Mouse (Mus musculus) midbrain, embryonic 16.5 days (tissue): ENCODE data around the gene Ube2d3. TPM values are rescaled to one million over a fixed set of nuclear protein-coding genes. Genes with fewer than 3 reads are reported as not detected.
A peak's percentile ranks its signal among the peaks of the same experiment; 100 is the strongest.
"Not testable (repeated sequence)": the region's sequence is repeated elsewhere in the genome, so short reads cannot be mapped to it uniquely, and the experiment has no call there.

Experiments used
- ATAC-seq: fragments of 200-750 bp; cut with Nextera tagmentation; 2 replicates; pipeline ENCODE4 v1.8.0; 2017; ENCODE audit warnings: moderate TSS enrichment
- H3K27ac ChIP-seq: fragments of 300-500 bp; sonication (generic); 2 replicates; pipeline ENCODE4 v1.5.1; 2014; ENCODE audit warnings: mild to moderate bottlenecking, low read length, mixed read lengths
- H3K27me3 ChIP-seq: fragments of 300-500 bp; sonication (generic); 2 replicates; pipeline ENCODE4 v1.6.1; 2014; ENCODE audit warnings: low read depth, low read length, mixed read lengths; ENCODE audit not compliant: control insufficient read depth, insufficient read depth
- H3K36me3 ChIP-seq: fragments of 300-500 bp; sonication (generic); 2 replicates; pipeline ENCODE4 v1.6.1; 2014; ENCODE audit warnings: mild to moderate bottlenecking, low read length, moderate library complexity, mixed read lengths; ENCODE audit not compliant: control insufficient read depth, insufficient read depth
- H3K4me1 ChIP-seq: fragments of 300-500 bp; sonication (generic); 2 replicates; pipeline ENCODE4 v1.6.1; 2014; ENCODE audit warnings: mild to moderate bottlenecking, low read length, mixed read lengths; ENCODE audit not compliant: control insufficient read depth, insufficient read depth
- H3K4me2 ChIP-seq: fragments of 300-500 bp; sonication (generic); 2 replicates; pipeline ENCODE4 v1.6.1; 2014; ENCODE audit warnings: mild to moderate bottlenecking, low read length, mixed read lengths
- H3K4me3 ChIP-seq: fragments of 300-500 bp; sonication (generic); 2 replicates; pipeline ENCODE4 v1.5.1; 2014; ENCODE audit warnings: low read depth, mild to moderate bottlenecking, low read length, moderate library complexity, mixed read lengths
- H3K9ac ChIP-seq: fragments of 300-500 bp; sonication (generic); 2 replicates; pipeline ENCODE4 v1.6.1; 2014; ENCODE audit warnings: low read depth, low read length, mixed read lengths
- H3K9me3 ChIP-seq: fragments of 300-500 bp; sonication (generic); replicated peaks from 2 replicates; pipeline ENCODE4 v1.6.1; 2014; ENCODE audit warnings: mild to moderate bottlenecking, low read length, mixed read lengths; ENCODE audit not compliant: control insufficient read depth, poor library complexity, severe bottlenecking
- WGBS: fragments of 180-500 bp; shearing (Covaris S2); extraction: QIAGEN DNeasy Blood & Tissue Kit; methylation state at CpG from one replicate; pipeline ENCODE4 v1.1.7; 2014; 5-methylcytosine and 5-hydroxymethylcytosine counted together
- polyA plus RNA-seq: library from polyadenylated mRNA; unstranded; fragments of >200 nt; fragmentation: Nextera tagmentation; extraction: Ambion mirVana; gene quantifications from 2 replicates; pipeline ENCODE4 v1.2.1, GENCODE M21; 2015

The Ube2d3 gene
- polyA plus RNA-seq, 1 experiment from 2014 or later = 336 TPM

GRCm38 (mm10) chr3:135480767-135481166 is 42.8 kb downstream of the Ube2d3 start:
- Histone ChIP-seq H3K4me2 (no peak overlapping the region), H3K9me3 (no peaks in the 10 kb centered on the region), H3K4me1 (no peaks in the 10 kb centered on the region), H3K27ac (no peak overlapping the region), H3K36me3 (no peaks in the 10 kb centered on the region), H3K27me3 (no peaks in the 10 kb centered on the region), H3K4me3 (no peak overlapping the region), H3K9ac (no peak overlapping the region)
- no peak for ATAC-seq
- WGBS = 90% methylated on average over 6 of the region's 6 CpGs

- Histone ChIP-seq H3K27me3 (no peaks in the 10 kb centered on the region), H3K4me1 (peaks cover 3% of the 10 kb centered on the region; the same call in 1 of the 2 replicates), H3K36me3 (no peaks in the 10 kb centered on the region), H3K4me2 (no peak overlapping the region), H3K9me3 (no peaks in the 10 kb centered on the region), H3K9ac (no peak overlapping the region), H3K4me3 (no peak overlapping the region), H3K27ac (no peak overlapping the region)
- ATAC-seq = no peak
- 74% methylated on average over 3 of the region's 3 CpGs for WGBS
Measured at GRCm38 (mm10) chr3:135481608-135482007, 43.7 kb downstream of the Ube2d3 start.

GRCm38 (mm10) chr3:135484650-135485049 is 46.7 kb downstream of the Ube2d3 start:
- H3K4me2 ChIP-seq = peak overlapping the region; percentile 91
- WGBS = 89% methylated on average over 15 of the region's 15 CpGs
- H3K4me3 ChIP-seq, H3K36me3 ChIP-seq, ATAC-seq, H3K27me3 ChIP-seq, H3K9me3 ChIP-seq, H3K4me1 ChIP-seq, H3K27ac ChIP-seq, H3K9ac ChIP-seq: not testable (repeated sequence)

DNA sequence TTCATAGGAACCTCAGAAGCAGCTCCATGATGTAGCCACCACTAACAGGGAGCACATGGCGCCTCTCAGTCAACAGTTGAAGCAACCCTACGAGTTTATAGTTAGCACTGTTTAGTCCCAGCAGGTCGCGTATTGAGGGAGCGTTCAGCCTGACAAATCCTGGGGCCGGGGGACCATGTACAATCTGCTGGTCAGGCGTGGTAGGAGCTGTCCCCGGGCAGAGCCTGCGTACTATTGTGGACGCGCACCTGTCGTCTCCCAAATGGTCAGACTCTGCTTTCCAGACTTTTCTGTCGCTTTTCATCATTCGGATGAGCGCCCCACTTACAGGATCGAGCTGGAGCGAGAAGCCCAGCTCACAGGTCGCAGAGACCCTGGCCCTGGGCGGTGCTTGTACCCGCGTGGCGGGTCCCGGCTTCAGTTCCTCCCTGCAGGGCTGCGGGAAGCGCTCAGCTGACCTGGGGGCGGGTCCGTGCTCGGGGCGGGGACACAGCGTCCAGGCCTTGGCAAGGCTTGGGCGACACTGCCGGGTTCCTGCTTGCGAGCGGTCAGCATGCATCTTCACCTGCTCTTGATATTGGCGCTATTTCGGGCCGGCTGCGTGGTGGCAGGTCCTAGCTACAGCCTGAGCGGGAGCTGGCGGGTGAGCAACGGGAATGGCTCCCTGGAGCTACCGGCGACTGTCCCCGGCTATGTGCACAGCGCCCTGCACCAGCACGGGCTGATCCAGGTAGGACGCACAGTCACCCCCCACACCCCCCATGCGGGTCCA is 47.4 kb downstream of the Ube2d3 start, which contains the start of gene Manba:
TSS of gene Manba (plus strand) at position 484 of the 772 bp plus-strand sequence.
- H3K27ac ChIP-seq = no peak within 1 kb of the TSS
- WGBS = 1% methylated on average over 48 of the region's 48 CpGs
- no peaks in the 10 kb centered on the region for H3K36me3 ChIP-seq
- no peaks in the 10 kb centered on the region for H3K9me3 ChIP-seq
- peak within 1 kb of the TSS; percentile 59 for H3K4me3 ChIP-seq
- ATAC-seq = peak; percentile 95
- H3K27me3 ChIP-seq = no peaks in the 10 kb centered on the region
- peak within 1 kb of the TSS; percentile 72 for H3K9ac ChIP-seq
- H3K4me2 ChIP-seq = peak within 1 kb of the TSS; percentile 91
- H3K4me1 ChIP-seq = peaks cover 3% of the 10 kb centered on the region; the same call in 1 of the 2 replicates

DNA sequence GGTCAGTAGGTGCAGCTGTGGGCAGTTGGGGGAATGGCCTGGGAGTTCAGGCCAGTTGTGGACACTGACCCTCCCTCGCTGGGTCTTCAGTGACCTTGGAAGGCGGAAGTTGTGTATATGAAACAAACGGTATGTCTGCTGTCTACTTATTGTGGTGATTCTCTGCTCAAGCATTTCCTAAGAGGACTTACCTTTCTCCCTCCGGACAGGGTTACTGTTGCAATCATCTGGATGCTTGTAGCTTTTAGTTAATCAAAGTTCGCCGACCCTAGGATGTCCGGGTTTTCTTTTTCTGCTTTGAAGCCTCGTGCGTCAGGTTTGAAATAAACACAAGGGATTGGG is 47.9 kb downstream of the Ube2d3 start:
- peak overlapping the region; percentile 72 for H3K9ac ChIP-seq
- H3K9me3 ChIP-seq = no peaks in the 10 kb centered on the region
- H3K4me1 ChIP-seq = peaks cover 3% of the 10 kb centered on the region; the same call in 1 of the 2 replicates
- H3K27me3 ChIP-seq = no peaks in the 10 kb centered on the region
- H3K27ac ChIP-seq = no peak overlapping the region
- peak overlapping the region; percentile 91 for H3K4me2 ChIP-seq
- 14% methylated on average over 9 of the region's 9 CpGs for WGBS
- ATAC-seq = no peak; the same call in 1 of the 2 replicates
- peak overlapping the region; percentile 59 for H3K4me3 ChIP-seq
- no peaks in the 10 kb centered on the region for H3K36me3 ChIP-seq

- no peak overlapping the region; the same call in 1 of the 2 replicates for H3K4me3 ChIP-seq
- ATAC-seq = peak; percentile 29; the same call in 1 of the 2 replicates
Measured at GRCm38 (mm10) chr3:135486351-135486750, 48.4 kb downstream of the Ube2d3 start.

DNA sequence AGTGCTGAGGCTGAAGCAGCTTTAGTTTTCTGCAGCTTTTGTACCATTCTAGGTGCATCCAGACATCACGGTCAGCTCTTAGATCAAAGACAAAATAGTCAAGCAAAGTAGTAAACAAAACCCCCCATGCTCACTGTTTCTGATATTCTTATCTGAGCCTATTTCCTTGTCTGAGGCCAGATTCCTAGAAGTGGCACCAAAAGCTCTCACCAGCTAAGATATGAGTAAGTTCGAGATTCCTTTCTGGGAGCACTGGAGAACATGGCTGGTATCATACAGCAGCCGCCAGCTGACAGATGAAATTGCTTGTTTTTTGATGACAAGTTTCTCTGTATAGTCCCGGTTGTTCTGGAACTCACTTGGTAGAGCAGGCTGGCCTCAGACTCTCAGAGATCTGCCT is 49.9 kb downstream of the Ube2d3 start:
- Histone ChIP-seq H3K4me2 (no peak overlapping the region), H3K36me3 (no peaks in the 10 kb centered on the region), H3K4me1 (peaks cover 3% of the 10 kb centered on the region; the same call in 1 of the 2 replicates), H3K27ac (no peak overlapping the region), H3K4me3 (no peak overlapping the region), H3K9me3 (no peaks in the 10 kb centered on the region), H3K9ac (no peak overlapping the region), H3K27me3 (no peaks in the 10 kb centered on the region)
- 91% methylated on average over 4 of the region's 4 CpGs for WGBS
- ATAC-seq = no peak

More at GRCm38 (mm10) chr3:135486351-135486750, 48.4 kb downstream of the Ube2d3 start:
- Histone ChIP-seq H3K27ac (no peak overlapping the region), H3K9ac (0 out of 2 replicates have a peak overlapping the region, but pooled peaks have one; percentile 72), H3K4me2 (peak overlapping the region; percentile 91), H3K4me1 (peaks cover 3% of the 10 kb centered on the region; the same call in 1 of the 2 replicates), H3K36me3 (no peaks in the 10 kb centered on the region), H3K27me3 (no peaks in the 10 kb centered on the region), H3K9me3 (no peaks in the 10 kb centered on the region)
- 80% methylated on average over 5 of the region's 5 CpGs for WGBS

- ATAC-seq = no peak
- H3K9me3 ChIP-seq = no peaks in the 10 kb centered on the region
- H3K27ac ChIP-seq = no peak overlapping the region
- H3K9ac ChIP-seq = no peak overlapping the region
- no peaks in the 10 kb centered on the region for H3K36me3 ChIP-seq
- peaks cover 3% of the 10 kb centered on the region; the same call in 1 of the 2 replicates for H3K4me1 ChIP-seq
- no peak overlapping the region for H3K4me2 ChIP-seq
- H3K27me3 ChIP-seq = no peaks in the 10 kb centered on the region
- WGBS = 86% methylated on average over 5 of the region's 5 CpGs
- no peak overlapping the region for H3K4me3 ChIP-seq
Measured at GRCm38 (mm10) chr3:135489865-135490520, 52.0 kb downstream of the Ube2d3 start.

DNA sequence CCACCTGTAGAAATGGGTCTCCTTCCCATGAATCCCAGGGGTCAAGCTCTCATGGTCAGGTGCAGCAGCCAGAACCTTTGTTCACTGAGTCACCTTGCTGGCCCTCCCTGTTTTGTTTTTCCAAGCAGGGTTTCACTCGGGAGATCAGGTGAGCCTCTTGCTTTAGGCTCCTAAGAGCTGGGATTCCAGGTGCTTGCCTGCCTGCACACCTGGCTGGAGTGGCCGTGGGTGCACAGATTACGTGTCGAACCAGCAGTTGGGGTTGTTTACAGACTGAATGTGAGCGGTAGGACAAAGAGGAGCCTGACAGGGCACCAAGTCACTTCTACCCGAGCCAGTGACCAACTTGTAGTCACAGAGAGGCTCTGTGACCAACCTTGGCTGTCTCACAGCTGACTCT is 53.2 kb downstream of the Ube2d3 start:
- 90% methylated on average over 6 of the region's 6 CpGs for WGBS
- Histone ChIP-seq H3K27ac (no peak overlapping the region), H3K4me3 (no peak overlapping the region), H3K36me3 (no peaks in the 10 kb centered on the region), H3K4me2 (no peak overlapping the region), H3K9ac (no peak overlapping the region), H3K9me3 (no peaks in the 10 kb centered on the region), H3K27me3 (no peaks in the 10 kb centered on the region), H3K4me1 (peaks cover under 1% of the 10 kb centered on the region; the same call in 1 of the 2 replicates)
- no peak for ATAC-seq
